Mouse (Mus musculus): ENCODE data around the gene Fn1. TPM values are rescaled to one million over a fixed set of nuclear protein-coding genes. Genes with fewer than 3 reads are reported as not detected.

Gene Fn1
- polyA plus RNA-seq (2014; fragmentation: Illumina TruSeq; extraction: RNeasy Lipid Tissue Mini Kit (QIAGEN cat#74804); ENCODE audit: low read depth, low replicate concordance), result 9.8 TPM

GRCm38 (mm10) chr1:71652551-71653399 lies at the start of gene Fn1:
Gene Fn1 (minus strand): TSS chr1:71653200.

GRCm38 (mm10) chr1:71556688-71557612 lies 96.0 kb downstream of the Fn1 start, which contains the start of gene Atic:
Gene Atic (plus strand): TSS chr1:71557150.

Other genes starting within 250 kb of the Fn1 start
- gene Abca12, start 238.3 kb downstream of the Fn1 start, polyA plus RNA-seq (2014; fragmentation: Illumina TruSeq; extraction: RNeasy Lipid Tissue Mini Kit (QIAGEN cat#74804); ENCODE audit: low read depth, low replicate concordance), result not detected
- gene Atic, start 96.0 kb downstream of the Fn1 start, polyA plus RNA-seq (2014; fragmentation: Illumina TruSeq; extraction: RNeasy Lipid Tissue Mini Kit (QIAGEN cat#74804); ENCODE audit: low read depth, low replicate concordance), result 41.8 TPM

Measured in kidney, adult 10 weeks (tissue).